Mouse (Mus musculus) stomach, postnatal 0 days (tissue): ENCODE data around the gene Natd1.

Source experiments
- CTCF ChIP-seq: IDR thresholded peaks from 2 replicates; pipeline ENCODE4 v1.5.1; 2016; ENCODE audit warnings: antibody characterized with exemption, low read depth, mild to moderate bottlenecking, moderate library complexity
- EP300 ChIP-seq: optimal IDR thresholded peaks from 2 replicates; pipeline ENCODE3; 2016; ENCODE audit warnings: antibody characterized with exemption

- TF ChIP-seq CTCF (no peak), EP300 (no peak)
These were observed 9.0 kb downstream of the Natd1 start for GRCm38 (mm10) chr11:60905407-60906120.
